Mouse (Mus musculus): ENCODE data around the gene B4galt5. TPM values are rescaled to one million over a fixed set of nuclear protein-coding genes. Genes with fewer than 3 reads are reported as not detected.
"Not testable (repeated sequence)": the region's sequence is repeated elsewhere in the genome, so short reads cannot be mapped to it uniquely, and the experiment has no call there.

B4galt5 gene
- 7.6 and 8.9 TPM in 2 replicates for polyA plus RNA-seq (2015; fragmentation: Nextera tagmentation; extraction: Ambion mirVana)

DNA sequence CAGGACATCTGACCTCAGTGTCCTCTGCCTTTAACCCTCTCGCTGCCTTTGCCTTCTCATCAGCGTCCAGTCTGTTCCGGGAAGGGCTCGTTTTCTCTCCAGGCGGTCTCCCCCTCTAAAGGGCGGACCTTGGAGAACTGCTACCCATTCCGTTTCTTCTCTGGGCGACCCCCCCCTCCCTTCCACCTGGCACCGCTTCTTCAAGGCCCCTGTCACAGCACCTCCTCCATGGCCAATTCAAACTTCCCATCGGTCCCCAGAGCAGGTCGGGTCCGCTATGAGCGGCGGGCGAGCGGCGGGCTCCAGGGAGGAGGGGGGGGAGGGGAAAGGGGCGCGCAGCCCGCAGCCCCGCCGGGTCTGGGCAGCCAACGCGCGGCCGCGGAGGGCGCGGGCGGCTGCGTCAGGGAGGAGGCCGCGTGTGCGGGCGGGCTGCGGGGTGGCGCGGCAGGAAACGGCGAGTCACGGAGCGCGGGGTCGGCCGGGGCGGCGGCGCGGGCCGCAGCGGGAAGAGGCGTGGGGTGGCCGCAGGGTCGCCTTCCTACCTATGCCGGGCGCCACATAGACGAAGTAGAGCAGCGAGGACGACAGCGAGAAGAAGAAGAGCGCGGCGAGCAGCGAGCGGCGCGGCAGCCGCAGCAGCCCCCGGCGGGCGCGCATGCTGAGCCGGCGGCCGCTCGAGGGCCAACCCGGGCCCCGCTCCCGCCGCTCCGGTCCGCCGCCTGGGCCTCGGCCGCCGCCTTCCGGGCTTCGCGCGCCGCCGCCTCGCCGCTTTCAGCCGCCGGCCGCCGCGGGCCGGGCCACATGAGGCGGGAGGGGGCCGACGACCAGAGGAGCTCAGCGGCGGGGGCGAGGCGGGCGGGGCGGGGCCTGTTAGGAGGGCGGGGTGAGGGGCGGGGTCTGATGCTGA lies at the start of gene B4galt5:
Gene B4galt5 (minus strand): TSS at position 808 of the 907 bp plus-strand sequence.
- peak; percentile 4 for ATAC-seq (ENCODE audit: insufficient number of reproducible peaks, insufficient read depth, low FRiP score, low TSS enrichment, low read depth)
- peaks cover 16% of the 10 kb centered on the region for H3K27me3 ChIP-seq
- peak within 1 kb of the TSS; percentile 83 for H3K4me3 ChIP-seq
- peak within 1 kb of the TSS; percentile 89 for H3K9ac ChIP-seq
- no peaks in the 10 kb centered on the region for H3K36me3 ChIP-seq
- peak within 1 kb of the TSS; percentile 80 for H3K27ac ChIP-seq
- peak within 1 kb of the TSS; percentile 89 for H3K4me2 ChIP-seq
- under 1% methylated on average over 89 of the region's 111 CpGs for WGBS
- peaks cover 32% of the 10 kb centered on the region for H3K4me1 ChIP-seq
- no peaks in the 10 kb centered on the region for H3K9me3 ChIP-seq

GRCm38 (mm10) chr2:167396420-167396819 lies 47.4 kb upstream of the B4galt5 start:
- H3K36me3 ChIP-seq; ATAC-seq (ENCODE audit: insufficient number of reproducible peaks, insufficient read depth, low FRiP score, low TSS enrichment, low read depth); H3K9ac ChIP-seq; H3K9me3 ChIP-seq; H3K4me2 ChIP-seq; H3K27me3 ChIP-seq; H3K27ac ChIP-seq; H3K4me1 ChIP-seq; H3K4me3 ChIP-seq: not testable (repeated sequence)
- 95% methylated on average over 9 of the region's 9 CpGs for WGBS

- H3K9ac ChIP-seq: no peak overlapping the region
- no peak overlapping the region for H3K4me2 ChIP-seq
- H3K4me3 ChIP-seq: no peak overlapping the region
- H3K4me1 ChIP-seq: no peaks in the 10 kb centered on the region
- H3K9me3 ChIP-seq: no peaks in the 10 kb centered on the region
- no peak overlapping the region for H3K27ac ChIP-seq
- WGBS: 89% methylated on average over 7 of the region's 7 CpGs
- H3K36me3 ChIP-seq: no peaks in the 10 kb centered on the region
- no peak for ATAC-seq (ENCODE audit: insufficient number of reproducible peaks, insufficient read depth, low FRiP score, low TSS enrichment, low read depth)
- H3K27me3 ChIP-seq: no peaks in the 10 kb centered on the region
Measured at GRCm38 (mm10) chr2:167394426-167394825, 45.4 kb upstream of the B4galt5 start.

GRCm38 (mm10) chr2:167386998-167387397 lies 38.0 kb upstream of the B4galt5 start:
- Histone ChIP-seq H3K36me3 (no peaks in the 10 kb centered on the region), H3K4me3 (no peak overlapping the region), H3K27me3 (no peaks in the 10 kb centered on the region), H3K4me2 (no peak overlapping the region), H3K9ac (no peak overlapping the region), H3K4me1 (no peaks in the 10 kb centered on the region), H3K27ac (no peak overlapping the region), H3K9me3 (no peaks in the 10 kb centered on the region)
- no peak for ATAC-seq (ENCODE audit: insufficient number of reproducible peaks, insufficient read depth, low FRiP score, low TSS enrichment, low read depth)
- 69% methylated on average over 6 of the region's 6 CpGs for WGBS

- Histone ChIP-seq H3K36me3 (no peaks in the 10 kb centered on the region), H3K4me3 (no peak overlapping the region), H3K27me3 (no peaks in the 10 kb centered on the region), H3K9me3 (no peaks in the 10 kb centered on the region), H3K4me2 (no peak overlapping the region), H3K27ac (no peak overlapping the region), H3K9ac (no peak overlapping the region), H3K4me1 (no peaks in the 10 kb centered on the region)
- 81% methylated on average over 4 of the region's 4 CpGs for WGBS
- no peak for ATAC-seq (ENCODE audit: insufficient number of reproducible peaks, insufficient read depth, low FRiP score, low TSS enrichment, low read depth)
Measured at GRCm38 (mm10) chr2:167386456-167386855, 37.5 kb upstream of the B4galt5 start.

- Histone ChIP-seq H3K4me1 (no peaks in the 10 kb centered on the region), H3K9me3 (no peaks in the 10 kb centered on the region), H3K4me2 (no peak overlapping the region), H3K4me3 (no peak overlapping the region), H3K27me3 (no peaks in the 10 kb centered on the region), H3K36me3 (no peaks in the 10 kb centered on the region), H3K9ac (no peak overlapping the region), H3K27ac (no peak overlapping the region)
- WGBS: 90% methylated on average over 13 of the region's 13 CpGs
- no peak for ATAC-seq (ENCODE audit: insufficient number of reproducible peaks, insufficient read depth, low FRiP score, low TSS enrichment, low read depth)
Measured at GRCm38 (mm10) chr2:167383666-167384083, 34.7 kb upstream of the B4galt5 start.

DNA sequence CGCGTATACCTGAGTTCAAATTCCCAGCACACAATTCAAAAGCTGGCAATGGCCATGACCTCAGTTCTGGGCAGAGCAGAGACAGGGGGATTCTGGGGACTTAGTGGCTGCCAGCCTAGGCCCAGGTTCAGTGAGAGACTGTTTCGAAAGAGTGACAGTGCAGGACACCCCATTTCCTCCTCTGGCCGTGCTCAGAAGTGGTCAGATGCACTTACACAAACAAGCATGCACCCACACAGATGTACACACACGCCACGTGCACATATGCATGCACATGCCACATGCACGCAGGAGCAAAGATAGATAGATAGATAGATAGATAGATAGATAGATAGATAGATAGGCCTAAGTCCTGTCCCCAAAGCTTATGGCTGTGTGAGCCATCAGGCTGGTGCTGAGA lies 33.4 kb upstream of the B4galt5 start:
- H3K27me3 ChIP-seq: no peaks in the 10 kb centered on the region
- WGBS: 86% methylated on average over 7 of the region's 7 CpGs

DNA sequence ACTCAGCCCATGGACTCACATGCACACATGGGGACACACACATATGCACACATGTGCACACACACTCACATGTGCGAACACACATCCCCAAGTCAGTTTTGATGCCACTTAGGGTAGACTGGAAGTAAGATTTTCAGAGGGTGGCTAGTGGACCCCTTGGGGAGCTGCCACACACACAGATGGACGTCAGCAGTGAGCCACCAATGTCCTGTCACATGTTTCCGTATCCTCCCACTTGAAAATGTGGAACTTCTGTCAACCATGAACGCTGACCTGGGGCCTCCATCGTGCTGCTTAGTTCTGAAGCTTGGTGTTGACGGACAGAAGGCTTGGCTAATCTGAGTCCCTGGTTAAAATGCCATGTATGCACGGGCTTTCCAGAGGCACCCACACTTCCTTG lies 32.6 kb upstream of the B4galt5 start:
- no peak for ATAC-seq (ENCODE audit: insufficient number of reproducible peaks, insufficient read depth, low FRiP score, low TSS enrichment, low read depth)
- no peak overlapping the region for H3K27ac ChIP-seq

More for the DNA sequence above, 33.4 kb upstream of the B4galt5 start:
- Histone ChIP-seq H3K9me3 (no peaks in the 10 kb centered on the region), H3K4me1 (no peaks in the 10 kb centered on the region), H3K4me2 (no peak overlapping the region), H3K4me3 (no peak overlapping the region), H3K36me3 (no peaks in the 10 kb centered on the region), H3K9ac (no peak overlapping the region), H3K27ac (no peak overlapping the region)
- no peak for ATAC-seq (ENCODE audit: insufficient number of reproducible peaks, insufficient read depth, low FRiP score, low TSS enrichment, low read depth)

DNA sequence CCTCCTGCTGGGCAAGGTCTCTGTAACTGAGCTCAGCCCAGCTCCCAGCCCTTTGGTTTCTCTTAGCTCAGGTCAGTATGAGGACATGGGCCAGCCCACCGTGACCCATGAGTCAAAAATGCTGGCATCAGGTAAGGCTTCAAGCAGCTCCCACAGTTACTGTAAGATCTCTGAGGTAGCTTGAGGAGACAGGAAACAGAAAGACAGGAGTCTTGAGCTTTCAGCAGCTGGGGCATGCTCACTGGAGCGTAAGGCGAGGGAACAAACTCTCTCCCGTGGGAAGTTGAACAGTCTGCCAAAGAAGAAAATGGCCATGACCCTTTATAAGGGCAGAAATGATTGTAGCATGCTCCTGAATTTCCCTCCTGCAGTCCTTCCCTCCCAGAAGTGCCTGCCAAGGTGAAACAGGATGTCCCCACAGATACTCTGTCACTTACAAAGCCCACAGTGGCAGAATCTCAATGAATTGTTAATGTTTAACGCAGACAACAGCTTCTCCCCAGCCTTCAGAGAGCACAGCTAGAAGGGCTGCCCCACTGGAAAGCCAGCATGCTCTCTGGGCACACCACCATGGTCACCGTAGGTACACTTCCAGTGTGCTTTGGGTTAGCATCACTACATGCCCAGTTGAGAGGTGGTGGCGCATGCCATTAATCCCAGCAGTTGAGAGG lies 31.8 kb upstream of the B4galt5 start:
- no peaks in the 10 kb centered on the region for H3K36me3 ChIP-seq
- no peaks in the 10 kb centered on the region for H3K4me1 ChIP-seq
- no peak overlapping the region for H3K4me3 ChIP-seq
- H3K4me2 ChIP-seq: no peak overlapping the region
- no peak for ATAC-seq (ENCODE audit: insufficient number of reproducible peaks, insufficient read depth, low FRiP score, low TSS enrichment, low read depth)
- 74% methylated on average over 7 of the region's 7 CpGs for WGBS
- H3K27ac ChIP-seq: no peak overlapping the region
- no peaks in the 10 kb centered on the region for H3K9me3 ChIP-seq
- no peak overlapping the region for H3K9ac ChIP-seq
- no peaks in the 10 kb centered on the region for H3K27me3 ChIP-seq

More for the DNA sequence above, 32.6 kb upstream of the B4galt5 start:
- no peaks in the 10 kb centered on the region for H3K9me3 ChIP-seq
- no peaks in the 10 kb centered on the region for H3K4me1 ChIP-seq
- no peak overlapping the region for H3K9ac ChIP-seq
- H3K36me3 ChIP-seq: no peaks in the 10 kb centered on the region
- no peaks in the 10 kb centered on the region for H3K27me3 ChIP-seq
- H3K4me3 ChIP-seq: no peak overlapping the region
- no peak overlapping the region for H3K4me2 ChIP-seq
- 78% methylated on average over 7 of the region's 7 CpGs for WGBS

- H3K9me3 ChIP-seq: no peaks in the 10 kb centered on the region
- H3K9ac ChIP-seq: no peak overlapping the region
- no peaks in the 10 kb centered on the region for H3K36me3 ChIP-seq
- no peak overlapping the region for H3K4me2 ChIP-seq
- no peaks in the 10 kb centered on the region for H3K27me3 ChIP-seq
- no peak overlapping the region for H3K27ac ChIP-seq
- H3K4me1 ChIP-seq: no peaks in the 10 kb centered on the region
- no peak for ATAC-seq (ENCODE audit: insufficient number of reproducible peaks, insufficient read depth, low FRiP score, low TSS enrichment, low read depth)
- WGBS: 47% methylated on average over 4 of the region's 4 CpGs
- no peak overlapping the region for H3K4me3 ChIP-seq
Measured at GRCm38 (mm10) chr2:167378972-167379371, 30.0 kb upstream of the B4galt5 start.

DNA sequence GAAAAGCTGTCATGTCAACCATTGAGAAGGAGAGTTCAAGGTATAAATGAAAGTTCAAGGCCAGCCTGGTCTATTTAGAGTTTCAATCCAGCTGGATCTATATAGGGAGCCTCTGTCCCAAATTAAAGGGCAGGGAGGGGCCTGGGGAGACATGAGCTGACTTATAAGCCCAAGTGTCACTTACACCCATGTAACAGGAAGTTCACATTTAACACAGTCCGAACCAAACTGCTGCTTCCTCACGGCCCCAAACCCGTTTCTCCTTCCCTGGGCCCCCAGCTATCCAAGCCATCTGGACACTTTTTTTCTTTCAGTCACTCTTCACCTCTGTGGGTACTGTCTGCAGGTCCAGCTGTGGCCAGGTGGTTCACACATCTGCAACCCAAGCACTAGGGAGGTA lies 28.7 kb upstream of the B4galt5 start:
- peaks cover 4% of the 10 kb centered on the region for H3K4me1 ChIP-seq
- WGBS: 35% methylated on average over 3 of the region's 3 CpGs
- no peak for ATAC-seq (ENCODE audit: insufficient number of reproducible peaks, insufficient read depth, low FRiP score, low TSS enrichment, low read depth)
- no peak overlapping the region for H3K9ac ChIP-seq
- H3K36me3 ChIP-seq: no peaks in the 10 kb centered on the region
- no peak overlapping the region for H3K27ac ChIP-seq
- no peak overlapping the region for H3K4me2 ChIP-seq
- no peak overlapping the region for H3K4me3 ChIP-seq
- H3K27me3 ChIP-seq: no peaks in the 10 kb centered on the region
- no peaks in the 10 kb centered on the region for H3K9me3 ChIP-seq

DNA sequence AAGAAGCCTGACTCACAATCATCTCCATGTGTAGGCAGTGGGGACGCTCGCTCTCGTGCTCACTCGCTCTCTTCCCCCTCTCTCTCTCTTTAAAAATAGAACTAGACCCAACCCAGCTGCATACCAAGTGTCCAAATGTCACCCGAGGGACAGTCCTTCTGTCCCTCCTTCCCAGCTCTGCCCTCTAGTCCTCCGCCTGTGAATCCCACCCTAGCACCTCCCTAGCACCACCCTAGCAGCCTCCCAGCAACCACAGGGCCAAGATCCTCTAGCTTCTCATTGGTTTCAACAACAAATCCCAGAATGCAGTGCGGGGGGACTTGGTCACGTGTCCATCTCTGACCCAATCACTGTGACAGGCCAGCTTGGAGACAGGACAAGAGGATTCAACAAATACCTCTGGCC lies 27.2 kb upstream of the B4galt5 start:
- no peak for ATAC-seq (ENCODE audit: insufficient number of reproducible peaks, insufficient read depth, low FRiP score, low TSS enrichment, low read depth)
- no peaks in the 10 kb centered on the region for H3K9me3 ChIP-seq
- WGBS: 75% methylated on average over 8 of the region's 8 CpGs
- H3K27ac ChIP-seq: no peak overlapping the region
- H3K36me3 ChIP-seq: no peaks in the 10 kb centered on the region
- H3K27me3 ChIP-seq: no peaks in the 10 kb centered on the region
- H3K9ac ChIP-seq: no peak overlapping the region
- H3K4me2 ChIP-seq: no peak overlapping the region
- H3K4me1 ChIP-seq: peaks cover 4% of the 10 kb centered on the region
- H3K4me3 ChIP-seq: no peak overlapping the region
